Mouse (Mus musculus): ENCODE results near the gene Npas3.

Gene Npas3

DNA sequence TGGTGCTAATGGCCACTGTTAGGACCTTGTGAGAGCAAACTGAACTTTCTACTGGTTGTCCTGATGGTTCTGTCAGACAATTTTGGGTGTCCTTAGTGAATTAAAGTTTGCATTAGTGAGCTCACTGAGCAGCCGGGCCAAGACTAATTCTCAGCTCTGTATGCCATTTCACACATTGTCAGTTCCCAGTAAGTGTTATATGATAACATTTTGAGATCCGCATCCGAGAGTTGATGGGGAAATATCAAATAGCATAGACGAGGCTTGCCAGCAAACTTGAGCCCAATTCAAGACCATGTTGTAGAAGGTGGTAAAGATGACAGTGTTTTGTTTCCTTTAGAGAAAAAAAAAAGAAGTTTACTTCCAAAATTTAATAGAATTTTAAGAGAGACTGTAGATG is 445.9 kb downstream of the Npas3 start:
- no peak for DNase-seq (ENCODE audit: low spot score in 2 of 2)

DNA sequence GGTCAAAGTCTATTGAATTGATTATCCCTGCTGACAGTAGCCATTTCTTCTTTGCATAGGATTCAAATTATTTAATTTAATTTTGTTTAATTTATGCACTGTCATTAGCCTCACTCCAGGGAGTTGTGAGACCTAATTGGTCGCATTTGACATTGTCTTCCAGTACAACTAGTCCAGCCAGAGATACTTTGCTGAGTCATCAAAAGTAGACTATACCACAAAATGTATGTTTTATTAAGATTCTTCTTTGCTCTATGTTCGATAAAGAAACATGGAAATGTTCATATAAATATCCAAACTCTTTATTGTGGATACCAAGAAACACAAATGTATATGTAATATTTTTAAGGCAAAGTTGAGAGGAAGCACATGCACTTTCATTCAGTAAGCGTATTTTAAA is 446.8 kb downstream of the Npas3 start:
- no peak for DNase-seq (ENCODE audit: low spot score in 2 of 2)

DNA sequence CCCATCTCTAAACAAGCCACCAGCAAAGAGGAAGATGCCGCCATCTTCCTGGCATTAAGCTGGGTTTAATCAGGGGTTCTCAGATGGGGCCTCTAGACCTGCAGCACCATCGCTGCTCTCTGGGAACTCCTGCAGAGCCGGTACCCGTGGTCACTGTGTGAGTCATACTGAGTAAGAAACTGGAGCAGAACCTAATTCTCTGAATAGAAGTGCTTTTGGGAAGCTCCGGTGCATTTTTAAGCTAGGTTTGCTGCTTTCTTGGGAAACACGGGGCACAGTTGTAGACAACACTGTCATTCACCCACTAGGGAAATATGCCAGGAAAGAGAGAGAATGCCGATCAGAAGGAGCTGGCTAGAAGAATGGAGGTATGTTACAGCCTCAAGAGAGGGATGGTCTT is 449.2 kb downstream of the Npas3 start:
- DNase-seq (ENCODE audit: low spot score in 2 of 2), result no peak

DNA sequence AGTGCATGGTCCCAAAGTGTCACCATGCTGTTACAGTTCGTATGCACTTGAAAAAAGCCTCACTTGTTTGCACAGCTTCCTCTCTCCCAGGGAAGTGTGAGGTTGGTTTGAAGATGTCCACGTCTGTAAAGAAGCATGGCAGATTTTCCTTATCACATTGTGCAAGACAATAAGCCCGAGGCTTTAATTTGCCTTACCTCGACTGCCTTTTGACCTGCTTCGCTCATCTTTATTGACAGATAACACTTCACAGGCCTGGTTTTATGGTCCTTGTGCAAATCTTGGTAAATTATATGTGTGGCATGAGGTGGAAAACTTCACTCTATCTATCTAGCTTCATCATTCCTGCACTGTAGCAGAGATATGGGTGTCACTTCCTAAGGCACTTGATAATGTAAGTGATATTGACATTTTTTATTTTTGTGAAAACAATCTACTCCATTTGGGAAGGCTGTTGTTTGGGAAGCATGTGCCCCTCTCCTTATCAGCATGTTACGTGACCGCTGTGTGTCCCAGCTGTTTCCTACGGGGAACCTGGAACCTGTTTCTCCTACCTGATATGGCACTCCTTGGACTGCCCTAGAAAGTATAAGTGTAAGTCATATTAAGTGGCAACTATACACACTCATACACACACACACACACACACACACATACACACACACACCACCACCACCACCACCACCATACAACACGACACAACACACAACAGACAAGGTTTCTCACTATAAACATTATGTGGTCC is 450.2 kb downstream of the Npas3 start:
- DNase-seq (ENCODE audit: low spot score in 2 of 2), result no peak

DNA sequence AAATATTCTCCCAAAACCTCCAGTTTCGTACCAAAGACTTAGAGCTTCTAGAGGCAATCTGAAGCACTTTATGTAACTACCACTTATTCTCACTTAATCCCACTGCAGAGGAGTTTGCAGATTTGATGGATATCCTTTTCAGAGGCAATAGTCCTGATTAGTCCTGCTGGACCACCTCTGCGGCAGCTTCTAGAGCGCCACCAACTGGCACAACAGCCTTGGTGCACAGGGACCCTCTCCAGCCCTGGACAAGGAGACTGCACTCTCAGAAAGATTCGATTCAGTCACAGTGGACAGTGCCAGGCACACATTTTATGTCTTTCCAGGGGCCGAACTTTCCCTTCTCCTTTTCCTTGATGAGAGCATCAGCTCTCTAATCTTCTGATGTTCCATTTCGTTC is 471.4 kb downstream of the Npas3 start:
- no peak for DNase-seq (ENCODE audit: low spot score in 2 of 2)

DNA sequence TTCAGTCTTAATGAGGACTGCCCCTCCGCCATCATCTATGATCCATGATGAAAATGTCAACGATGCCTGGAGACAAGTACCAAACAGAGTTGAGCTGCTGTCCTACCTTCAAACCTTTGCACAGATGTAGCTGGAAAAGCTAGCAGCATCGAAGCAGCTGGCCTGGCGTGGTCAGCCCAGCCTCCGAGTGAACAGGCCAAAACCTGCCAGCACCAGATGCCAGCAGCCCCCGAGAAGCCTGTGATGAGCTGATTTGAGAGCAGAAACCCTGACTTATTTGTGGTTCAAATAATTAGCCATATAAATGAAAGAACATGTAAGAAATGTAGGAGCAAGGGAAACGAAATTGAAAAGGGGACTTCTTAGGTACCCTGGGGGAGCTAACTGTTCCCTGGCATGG is 473.7 kb downstream of the Npas3 start:
- DNase-seq (ENCODE audit: low spot score in 2 of 2), result no peak

DNA sequence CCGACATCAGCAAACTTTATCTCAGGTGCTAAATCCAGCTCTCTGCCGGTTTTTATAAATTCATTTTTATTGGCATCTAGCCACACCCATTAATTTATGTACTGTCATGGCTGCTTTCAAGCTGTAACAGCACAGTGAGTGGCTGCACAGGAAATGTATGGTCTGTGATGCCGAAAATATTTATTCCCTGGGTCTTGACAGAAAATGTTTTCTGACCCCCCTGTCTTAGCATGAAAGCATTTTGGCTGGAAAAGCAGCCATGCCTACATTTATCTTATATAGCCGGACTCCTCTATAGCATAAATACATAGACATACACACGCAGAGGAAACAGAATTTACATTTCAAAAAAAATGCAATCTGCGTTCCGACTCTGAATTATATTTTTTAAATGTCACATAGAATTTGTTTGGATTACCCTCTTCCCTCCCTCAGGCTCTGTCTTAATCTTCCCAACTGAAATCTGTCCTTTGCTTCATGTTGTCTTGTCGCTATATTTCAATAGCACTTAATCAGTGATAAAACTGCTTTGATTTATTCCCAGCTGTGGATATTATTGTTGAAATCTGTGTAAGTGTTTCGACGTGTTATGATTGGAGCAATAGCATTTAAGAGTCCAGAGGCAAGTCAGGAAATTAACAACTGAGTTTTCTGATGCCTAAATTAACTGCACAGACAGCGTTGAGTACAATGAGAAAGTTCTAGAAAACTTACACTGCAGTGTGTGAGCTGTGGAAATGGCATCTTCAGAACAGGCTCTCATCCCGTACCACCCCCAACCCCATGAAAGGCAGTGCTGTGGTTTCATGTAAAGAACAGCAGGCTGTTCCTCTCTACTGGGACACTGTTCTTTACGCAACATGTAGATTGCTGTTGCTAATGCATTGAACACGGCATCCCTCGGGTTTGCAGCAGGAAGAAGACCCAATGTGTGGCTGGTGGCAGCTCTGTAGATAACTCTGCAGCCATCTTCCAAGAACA is 474.5 kb downstream of the Npas3 start:
- DNase-seq (ENCODE audit: low spot score in 2 of 2), result no peak

DNA sequence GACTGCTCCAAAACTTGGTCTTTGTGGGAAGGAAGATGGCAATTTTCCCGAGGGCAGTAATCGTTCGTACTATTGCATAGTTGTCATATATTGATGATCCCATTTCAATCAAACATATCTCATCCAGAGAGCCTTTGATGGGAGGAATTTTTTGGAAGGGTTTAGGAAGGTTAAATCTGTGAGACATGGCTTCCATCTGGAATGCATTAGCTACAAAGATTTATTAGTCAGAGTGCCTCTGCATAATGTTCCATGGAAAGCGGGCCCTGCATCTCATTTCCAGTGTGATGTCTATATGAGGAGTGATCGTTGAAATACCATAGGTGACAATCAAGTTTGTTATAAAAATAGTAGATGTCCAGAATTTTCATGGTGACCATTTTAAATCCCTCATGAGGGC is 480.8 kb downstream of the Npas3 start:
- DNase-seq (ENCODE audit: low spot score in 2 of 2), result no peak

DNA sequence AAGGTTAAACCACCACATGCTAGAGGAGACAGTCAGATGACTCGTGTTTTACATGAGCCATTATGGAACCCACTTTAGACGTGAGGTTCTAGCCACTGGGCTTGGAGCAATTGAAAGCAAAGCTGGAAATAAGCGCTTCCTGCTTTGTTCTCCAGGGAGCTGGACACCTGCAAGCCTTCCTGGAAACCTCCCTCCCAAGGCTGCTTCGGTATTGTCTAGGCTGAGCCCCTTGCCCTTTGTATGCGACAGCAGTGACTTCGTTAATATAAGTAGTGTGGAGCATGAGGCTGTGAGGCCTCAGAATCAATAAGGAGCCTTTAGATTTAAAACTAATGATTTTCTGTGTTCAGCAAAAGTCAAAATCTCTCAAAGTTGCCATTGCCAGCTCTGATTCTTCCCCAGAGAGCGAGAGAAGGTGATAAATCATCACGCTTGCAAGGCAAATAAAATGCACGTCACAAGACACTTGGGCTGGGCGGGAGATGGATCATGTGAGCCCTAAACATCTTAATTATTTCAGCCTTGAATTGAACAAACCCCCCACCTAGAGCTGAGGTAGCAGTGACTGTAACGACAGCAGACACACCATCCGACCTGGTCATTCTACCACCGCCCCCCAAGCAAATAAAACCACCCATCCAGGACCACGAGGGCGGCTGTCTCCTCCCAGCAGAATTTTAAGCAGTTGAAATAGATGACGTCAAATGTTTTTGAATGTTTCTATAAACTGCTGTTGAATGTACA is 490.2 kb downstream of the Npas3 start:
- no peak for DNase-seq (ENCODE audit: low spot score in 2 of 2)

DNA sequence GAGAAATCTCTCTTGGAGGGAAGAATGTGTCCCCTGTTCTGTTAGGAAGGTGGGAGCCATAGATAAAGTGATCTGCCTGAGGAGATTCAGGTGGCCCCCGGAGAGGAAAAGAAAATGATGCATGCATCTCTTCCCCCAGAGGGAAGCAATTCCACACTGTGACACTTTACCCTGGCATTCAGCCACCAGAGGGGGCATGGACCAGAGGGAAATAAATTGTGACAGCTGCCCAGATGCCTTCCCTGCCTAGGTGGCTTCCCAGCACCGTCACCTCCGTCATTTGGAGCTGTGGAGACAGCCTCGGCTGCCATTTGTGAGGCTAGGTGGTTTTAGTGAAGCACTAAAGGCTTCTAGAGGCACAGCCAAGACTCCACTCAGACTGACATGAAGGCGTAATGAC is 498.2 kb downstream of the Npas3 start:
- DNase-seq (ENCODE audit: low spot score in 2 of 2), result no peak

DNA sequence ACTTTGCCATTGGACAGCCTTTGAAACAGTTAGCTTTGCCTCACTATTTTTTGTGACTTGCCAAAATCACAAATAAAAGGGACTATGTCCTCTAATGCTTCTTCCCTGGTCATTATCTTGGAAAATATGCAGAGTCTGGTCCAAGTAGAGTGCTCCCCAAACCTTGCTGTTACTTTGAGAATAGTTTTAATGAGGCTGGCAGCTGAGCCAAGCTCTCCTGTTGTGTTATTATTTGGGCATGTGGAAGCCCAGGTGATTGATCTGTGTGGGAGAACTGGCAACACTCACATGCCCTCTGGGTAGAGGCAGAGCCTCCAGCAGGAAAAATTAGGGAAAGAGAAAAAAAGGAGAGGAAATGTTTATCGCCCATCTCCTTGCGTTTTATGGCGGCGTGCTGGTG is 500.9 kb downstream of the Npas3 start:
- no peak for DNase-seq (ENCODE audit: low spot score in 2 of 2)

DNA sequence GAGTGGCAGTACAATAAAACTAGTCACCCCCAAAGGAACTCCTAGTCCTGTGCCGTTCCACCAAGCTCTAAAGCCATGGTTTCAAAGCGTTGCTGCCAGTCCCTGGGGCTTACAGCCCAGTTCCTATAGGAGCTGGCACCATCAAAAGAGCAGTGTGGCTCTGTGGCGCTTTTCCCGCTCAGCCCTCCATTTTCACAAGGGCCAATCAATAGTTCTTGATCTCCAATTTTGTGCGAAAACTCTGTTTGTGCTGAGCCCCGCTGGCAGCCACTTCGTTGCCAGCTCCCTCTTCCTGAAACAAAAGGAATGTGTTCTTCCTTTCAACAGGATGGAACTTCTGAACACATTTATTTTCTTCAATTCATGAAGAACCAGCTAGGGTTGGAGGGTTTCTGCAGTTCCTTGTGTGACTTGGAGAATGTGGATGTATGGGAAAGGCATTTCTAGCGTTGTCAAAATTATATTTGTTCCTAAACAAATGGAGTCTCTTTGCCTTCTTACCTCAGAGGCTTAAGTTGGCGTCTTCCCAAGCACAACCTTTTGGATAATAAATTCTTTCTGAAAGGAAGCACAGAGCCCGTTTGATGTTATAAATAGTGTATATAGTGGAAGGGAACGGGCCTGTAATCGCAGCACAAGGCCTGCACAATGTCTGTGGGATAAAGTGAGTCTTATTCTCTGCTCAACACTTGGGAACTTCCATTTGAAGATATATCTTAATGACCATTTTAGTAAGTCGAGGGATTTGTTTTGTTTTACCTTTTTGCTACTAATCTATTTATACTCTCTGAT is 504.0 kb downstream of the Npas3 start:
- no peak for DNase-seq (ENCODE audit: low spot score in 2 of 2)

DNA sequence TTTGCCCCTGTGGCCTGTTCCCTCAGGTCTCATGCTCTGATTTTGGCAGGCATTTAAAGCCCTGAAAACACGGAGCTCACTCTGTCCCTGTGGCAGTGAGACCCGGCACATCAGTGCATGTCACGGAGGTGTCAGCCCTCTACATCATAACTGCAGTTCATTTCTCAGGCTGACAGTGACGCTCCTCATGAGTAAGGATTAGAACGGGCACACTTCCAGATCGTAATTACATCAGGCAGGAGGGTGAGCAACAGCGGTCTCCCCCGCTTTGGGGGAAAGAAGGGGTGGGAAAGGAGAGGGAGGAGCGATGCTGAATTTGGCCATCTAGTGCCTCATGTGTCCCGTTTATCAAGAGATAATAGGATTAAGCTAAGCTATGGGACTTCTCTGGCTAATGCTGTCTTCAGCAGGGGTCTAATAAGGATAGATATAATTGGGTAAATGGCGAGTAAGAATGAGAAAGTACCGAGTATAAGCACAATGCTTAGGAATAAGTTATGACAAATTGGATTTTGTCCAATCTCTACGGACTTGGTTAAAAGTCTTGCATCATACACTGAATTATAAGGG is 505.0 kb downstream of the Npas3 start:
- no peak for DNase-seq (ENCODE audit: low spot score in 2 of 2)

DNA sequence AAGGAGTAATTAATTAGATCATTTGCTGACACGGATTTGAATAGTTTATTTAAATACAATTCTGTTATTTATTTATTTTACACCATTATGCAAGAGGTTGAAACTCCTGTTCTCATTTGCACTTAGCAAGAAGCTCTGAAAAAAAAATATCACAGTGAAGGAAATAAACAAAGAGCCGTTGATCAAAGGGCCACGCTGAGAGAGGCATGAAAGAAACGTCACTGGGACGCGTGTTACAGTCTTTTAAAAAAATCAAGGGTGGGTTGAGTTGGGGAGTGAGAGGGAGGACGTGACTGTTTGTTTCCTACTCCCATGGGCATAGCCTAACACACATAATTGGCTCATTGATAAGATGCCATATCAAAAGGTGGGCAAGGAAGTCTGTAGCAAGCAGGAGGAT is 505.8 kb downstream of the Npas3 start:
- no peak for DNase-seq (ENCODE audit: low spot score in 2 of 2)

DNA sequence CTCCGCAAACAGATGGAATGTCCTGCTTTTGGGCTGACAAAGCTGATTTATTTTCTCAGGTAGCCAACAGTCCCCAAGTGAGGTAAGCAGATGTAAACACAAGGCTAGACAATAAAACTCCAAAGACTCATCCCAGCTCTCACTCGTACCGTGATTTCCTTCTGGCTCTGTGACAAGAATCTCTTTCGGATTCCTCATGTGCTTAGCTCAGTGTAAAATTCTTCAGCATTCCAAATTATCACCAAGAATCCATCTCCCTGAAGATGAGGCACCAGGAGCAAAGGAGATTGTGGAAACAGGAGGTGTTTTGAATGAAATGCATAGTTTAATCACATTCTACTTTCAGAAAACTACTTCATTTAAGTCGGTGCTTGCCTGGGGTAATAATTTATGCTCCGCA is 509.2 kb downstream of the Npas3 start:
- no peak for DNase-seq (ENCODE audit: low spot score in 2 of 2)

DNA sequence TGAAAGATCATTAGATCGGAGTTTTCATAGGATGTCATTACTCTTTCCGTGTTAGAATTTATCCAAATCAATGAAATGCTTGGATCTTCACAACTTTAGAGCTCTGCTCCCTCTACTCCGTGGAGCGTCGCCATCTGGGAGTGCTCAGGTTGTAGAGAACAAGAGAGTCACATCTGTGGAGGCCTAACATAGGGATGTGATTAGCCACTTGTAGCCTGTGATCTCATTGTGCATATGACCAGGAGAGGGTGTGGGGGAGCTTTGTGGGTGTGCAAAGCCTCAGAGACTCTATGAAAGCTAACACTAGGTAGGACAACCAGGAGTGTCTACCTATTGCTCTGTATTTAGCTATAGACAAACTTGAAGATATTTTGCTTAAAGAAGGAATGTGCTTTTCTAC is 509.9 kb downstream of the Npas3 start:
- no peak for DNase-seq (ENCODE audit: low spot score in 2 of 2)

DNA sequence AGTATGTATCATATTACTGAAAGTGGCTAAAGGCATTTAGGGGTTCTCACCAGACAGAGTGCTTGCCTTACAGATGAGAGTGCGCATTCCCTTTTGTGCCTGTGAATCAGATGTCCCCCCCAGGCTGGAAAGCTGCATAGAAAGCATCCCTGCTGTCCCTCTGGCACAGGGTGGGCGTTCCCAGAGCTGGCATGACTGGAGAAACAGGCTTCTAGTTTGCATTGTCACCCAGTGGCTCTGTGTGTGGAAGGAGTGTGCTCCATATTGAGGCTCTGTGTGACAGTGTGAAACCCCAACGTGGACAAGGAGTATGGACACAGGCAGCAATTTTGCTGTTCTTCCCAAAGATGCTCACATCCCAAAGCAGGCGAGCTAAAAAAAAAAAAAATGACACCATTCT is 515.7 kb downstream of the Npas3 start:
- no peak for DNase-seq (ENCODE audit: low spot score in 2 of 2)

DNA sequence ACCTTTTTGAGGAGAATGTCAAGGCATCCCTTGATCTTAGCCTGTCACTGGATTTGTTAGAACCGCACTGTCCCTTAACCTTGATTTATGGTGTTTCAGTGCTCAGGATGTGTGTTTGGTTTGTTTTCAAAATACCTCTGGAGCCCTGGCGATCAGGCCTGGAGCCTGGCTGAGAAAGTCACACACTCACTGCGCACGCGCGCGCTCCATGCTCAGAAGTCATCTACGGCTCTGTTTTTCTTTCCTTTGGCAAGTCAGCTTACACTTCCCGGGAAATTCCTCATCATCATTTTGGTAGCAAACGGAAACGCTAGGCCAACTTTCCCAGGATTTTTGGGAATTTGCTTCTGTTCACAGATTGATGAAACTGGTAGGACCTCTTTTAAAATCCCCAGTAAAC is 519.9 kb downstream of the Npas3 start:
- no peak for DNase-seq (ENCODE audit: low spot score in 2 of 2)

DNA sequence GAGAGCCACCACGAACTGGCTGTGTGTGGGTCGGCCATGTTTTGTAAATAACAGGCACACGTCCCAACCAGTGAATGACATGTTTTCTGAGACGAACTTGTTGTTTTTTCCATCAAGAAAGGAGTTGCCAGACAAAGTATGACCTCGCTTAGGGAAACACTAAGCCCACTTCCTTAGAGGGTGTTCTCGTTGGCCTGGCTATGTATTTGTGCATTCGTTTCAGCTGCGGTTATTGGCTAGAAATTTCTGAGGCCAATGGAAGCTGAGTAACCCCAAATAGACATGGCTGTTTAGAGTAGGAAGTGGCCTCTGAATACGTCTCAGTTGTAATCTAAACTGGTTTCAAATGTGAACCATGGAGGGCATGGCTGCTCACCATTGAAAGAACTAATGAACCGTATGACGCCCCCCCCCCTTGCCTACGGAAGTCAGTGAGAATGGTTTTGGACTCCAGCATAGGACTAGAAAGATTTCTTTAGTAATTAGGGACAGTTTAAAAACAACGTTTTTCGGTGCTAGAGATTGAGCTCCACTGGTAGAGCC is 523.0 kb downstream of the Npas3 start:
- no peak for DNase-seq (ENCODE audit: low spot score in 2 of 2)

DNA sequence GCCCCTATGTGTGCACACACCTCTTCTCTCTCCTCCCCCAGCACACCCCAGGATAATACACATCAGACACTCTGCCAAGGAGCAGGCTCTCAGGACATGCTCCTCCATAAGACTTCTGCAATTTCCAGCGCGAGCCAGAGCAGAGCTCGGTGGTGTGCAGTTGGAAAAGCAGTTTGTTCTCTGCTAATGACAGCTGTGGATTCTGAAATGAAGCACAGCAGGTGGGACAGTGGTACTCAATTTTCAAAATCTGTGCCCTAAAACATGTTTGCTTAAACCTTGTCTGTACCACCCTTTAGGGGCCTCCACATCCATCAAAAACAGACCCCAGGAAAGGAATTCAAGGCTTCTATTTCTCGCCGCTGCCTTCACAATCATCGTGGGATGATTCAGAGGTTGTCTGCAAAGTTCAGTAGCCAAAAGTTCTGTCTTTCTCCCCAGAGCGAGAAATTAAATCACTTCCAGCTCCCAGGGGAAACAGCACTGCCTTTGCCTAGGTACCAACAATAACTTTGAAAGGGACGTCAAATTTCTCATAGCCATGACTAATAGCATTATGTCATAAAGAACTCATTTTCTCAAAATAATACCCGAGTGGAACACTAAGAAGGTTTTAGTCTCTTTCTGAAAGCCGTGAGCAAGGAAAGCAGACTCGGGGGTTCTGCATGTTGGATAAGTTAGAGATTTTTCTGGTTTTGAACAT is 533.5 kb downstream of the Npas3 start:
- no peak for DNase-seq (ENCODE audit: low spot score in 2 of 2)
